Mouse (Mus musculus) left cerebral cortex, adult 11 months (tissue): ENCODE data around the gene Pradc1.

Source experiments
- DNase-seq: peaks from one replicate; pipeline ENCODE4 v3.0.0; 2022; ENCODE audit warnings: low spot score

Pradc1 gene

DNA sequence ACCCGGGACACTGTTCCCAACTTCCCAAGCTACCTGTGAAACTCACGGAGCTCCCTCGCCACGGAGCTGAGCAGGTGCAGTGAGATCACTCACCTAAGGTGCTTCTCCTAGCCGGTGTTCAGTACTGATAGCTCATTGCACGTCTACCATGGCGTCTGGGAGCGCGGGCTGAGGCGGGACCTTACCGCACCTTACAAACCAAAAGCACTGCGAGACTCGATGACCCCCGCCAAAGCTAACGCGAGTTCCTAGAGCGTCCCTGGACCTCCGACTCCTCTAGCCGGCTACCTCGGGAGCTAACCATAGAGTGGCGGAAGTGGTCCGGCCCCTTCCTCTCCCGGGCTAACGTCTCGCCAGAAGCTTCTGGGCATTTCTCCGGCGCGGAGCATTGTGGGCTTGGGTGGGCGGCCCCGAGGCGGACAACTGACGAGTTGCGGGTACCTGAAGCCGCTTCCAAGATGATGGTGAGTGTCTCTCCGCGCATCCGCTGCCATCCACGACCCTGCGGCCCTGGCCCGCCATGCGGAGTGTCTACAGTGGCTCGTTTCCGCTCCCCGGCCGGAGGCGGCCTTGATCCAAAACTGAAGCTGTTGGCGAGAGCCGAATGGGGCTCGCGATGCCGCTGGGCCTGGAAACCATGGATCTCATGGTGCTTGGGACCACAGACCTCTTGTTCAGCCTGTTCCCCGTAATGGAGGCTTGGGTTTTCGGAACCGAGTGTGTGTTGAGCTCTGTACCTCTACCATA, at the start of gene Pradc1:
TSS of gene Pradc1 (minus strand) at position 307 of the 747 bp plus-strand sequence.
- DNase-seq = peak; percentile 96

DNA sequence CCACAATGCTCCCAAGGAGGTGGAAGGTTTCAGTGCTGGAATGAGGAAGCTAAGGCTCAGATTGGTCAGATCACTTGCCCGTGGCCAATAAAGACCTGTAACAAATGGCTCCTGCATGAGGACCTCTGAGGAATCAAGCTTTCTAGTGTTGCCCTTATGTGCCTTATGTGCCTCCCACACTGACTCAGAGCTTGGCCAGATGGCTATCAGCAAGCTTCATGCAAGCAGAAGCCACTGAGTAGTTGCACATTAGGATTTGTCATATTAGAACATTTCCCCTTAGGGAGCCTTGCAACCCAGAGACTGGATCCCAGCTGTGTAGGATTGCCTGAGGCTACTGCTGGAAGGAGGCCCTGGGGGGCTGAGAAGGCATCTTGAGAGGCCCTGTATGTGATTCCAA, 48.6 kb upstream of the Pradc1 start:
- no peak for DNase-seq

DNA sequence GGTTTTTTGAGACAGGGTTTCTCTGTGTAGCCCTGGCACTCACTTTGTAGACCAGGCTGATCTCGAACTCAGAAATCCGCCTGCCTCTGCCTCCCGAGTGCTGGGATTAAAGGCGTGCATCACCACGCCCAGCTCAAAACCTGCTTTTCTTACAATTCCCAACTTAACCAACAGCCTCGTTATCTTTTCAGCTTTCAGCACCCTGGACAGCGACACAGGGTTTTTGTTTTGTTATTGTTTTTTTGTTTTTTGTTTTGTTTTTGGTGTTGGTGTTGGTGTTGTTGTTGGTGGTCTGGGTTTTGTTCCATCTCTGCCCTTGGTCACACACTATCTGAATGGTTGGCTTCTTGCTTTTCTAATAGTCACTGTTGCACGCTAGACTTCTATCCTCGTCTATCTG, 46.4 kb upstream of the Pradc1 start:
- DNase-seq = no peak

DNA sequence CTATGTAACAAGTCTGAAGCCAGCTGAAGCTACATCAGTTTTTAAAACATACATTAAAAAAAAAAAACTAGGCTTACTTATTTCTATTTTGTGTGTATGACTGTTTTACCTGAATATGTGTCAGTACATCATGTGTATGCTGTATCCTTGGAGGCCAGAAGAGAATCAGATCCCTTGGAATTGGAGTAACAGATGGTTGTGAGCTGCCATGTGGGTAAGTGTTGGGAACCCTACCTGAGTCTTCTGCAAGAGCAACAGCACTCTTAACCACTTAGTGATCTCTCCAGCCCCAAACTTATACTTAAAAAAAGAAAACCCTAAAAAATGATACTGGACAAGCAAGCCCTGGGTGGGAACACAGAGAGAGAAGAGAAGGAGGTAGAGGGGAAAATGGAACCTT, 45.2 kb upstream of the Pradc1 start:
- no peak for DNase-seq

DNA sequence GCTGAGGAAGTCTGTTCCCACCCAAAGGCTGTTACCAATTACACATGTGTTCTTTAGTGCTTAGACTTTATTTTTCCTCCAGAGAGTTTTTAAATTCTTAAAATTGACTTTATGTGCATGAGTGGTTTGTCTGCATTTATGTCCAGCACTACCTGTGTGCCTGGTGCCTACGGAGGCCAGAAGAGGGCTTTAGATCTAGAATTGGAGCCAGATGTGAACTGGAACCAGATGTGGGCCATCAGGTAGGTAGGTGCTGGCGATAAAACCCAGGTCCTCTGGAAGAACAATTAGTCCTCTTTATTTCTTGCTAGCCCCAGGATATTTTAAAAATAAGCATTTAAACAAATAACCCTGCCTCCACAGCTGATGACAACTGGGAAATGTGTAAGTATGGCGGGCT, 39.8 kb upstream of the Pradc1 start:
- no peak for DNase-seq

DNA sequence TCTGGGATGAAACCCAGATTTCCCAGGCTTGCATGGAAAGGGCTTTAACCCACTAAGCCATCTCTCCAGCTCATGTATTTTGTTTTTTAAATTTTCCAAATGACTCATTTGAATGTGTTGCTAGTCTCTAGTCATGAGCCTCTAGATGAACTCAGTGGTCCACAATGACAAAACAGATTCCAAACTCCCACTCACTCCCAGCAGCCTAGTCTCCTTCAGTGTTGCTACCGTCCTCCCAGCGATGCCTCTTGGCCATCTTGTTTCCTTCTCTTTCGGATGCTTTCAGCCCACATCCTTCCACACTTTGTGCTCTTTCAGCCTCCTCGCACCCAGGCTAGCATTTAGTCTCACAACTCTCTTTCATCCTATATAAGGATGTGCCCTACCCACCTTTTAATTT, 38.5 kb upstream of the Pradc1 start:
- no peak for DNase-seq

DNA sequence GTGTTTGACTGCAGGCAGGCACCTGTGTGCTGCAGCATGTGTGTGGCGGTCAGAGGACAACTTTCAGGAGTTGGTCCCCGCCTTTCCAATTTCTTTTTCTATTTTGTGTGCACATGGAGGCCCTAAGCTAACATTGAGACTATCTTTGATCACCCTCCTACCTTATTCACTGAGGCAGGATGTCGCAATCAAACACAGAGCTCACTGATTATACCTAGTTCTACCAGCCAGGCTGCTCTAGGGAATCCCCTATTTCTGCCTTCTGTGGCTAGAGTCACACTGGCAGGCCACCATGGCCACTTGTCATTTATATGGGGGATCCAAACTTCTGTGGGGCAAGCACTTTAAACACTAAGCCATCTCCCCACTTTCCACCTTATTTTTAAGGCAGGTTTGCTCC, 37.9 kb upstream of the Pradc1 start:
- DNase-seq = no peak

DNA sequence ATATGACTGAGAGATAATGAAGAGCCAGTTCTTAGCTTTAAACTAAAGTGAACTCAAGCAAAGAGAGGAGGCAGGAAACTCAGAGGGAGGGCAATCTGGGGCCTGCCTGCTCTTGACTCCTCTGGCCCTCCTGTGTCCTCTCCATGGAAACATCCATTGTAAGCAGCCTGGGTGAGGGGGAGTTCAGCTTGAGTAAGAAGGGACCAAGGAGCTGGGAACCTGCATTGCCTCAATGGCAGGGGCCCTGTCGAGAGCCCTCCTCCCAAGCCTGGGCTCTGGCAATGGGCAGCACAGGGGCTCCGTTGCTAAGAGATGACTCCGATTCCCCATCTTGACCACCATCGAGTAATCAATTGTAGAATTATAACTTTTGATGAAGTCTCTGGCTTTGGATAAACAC, 36.7 kb upstream of the Pradc1 start:
- no peak for DNase-seq

DNA sequence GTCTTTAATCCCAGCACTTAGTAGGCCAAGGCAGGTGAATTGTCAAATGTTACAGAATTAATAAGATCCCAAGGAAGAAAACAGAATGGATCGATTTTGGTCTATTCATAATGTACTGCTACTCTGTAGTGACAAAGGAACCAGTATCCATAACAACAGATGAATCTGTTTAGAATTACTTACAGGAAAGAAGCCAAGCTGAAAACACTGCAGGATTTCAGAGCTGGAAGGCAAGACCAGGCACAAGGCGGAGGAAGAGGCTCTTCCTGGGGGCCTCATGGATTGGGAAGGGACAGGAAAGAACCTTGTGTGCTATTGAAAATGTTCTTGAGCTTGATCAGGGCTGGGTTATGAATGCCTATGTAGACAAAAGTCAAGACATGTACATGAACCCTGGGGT, 34.0 kb upstream of the Pradc1 start:
- no peak for DNase-seq

DNA sequence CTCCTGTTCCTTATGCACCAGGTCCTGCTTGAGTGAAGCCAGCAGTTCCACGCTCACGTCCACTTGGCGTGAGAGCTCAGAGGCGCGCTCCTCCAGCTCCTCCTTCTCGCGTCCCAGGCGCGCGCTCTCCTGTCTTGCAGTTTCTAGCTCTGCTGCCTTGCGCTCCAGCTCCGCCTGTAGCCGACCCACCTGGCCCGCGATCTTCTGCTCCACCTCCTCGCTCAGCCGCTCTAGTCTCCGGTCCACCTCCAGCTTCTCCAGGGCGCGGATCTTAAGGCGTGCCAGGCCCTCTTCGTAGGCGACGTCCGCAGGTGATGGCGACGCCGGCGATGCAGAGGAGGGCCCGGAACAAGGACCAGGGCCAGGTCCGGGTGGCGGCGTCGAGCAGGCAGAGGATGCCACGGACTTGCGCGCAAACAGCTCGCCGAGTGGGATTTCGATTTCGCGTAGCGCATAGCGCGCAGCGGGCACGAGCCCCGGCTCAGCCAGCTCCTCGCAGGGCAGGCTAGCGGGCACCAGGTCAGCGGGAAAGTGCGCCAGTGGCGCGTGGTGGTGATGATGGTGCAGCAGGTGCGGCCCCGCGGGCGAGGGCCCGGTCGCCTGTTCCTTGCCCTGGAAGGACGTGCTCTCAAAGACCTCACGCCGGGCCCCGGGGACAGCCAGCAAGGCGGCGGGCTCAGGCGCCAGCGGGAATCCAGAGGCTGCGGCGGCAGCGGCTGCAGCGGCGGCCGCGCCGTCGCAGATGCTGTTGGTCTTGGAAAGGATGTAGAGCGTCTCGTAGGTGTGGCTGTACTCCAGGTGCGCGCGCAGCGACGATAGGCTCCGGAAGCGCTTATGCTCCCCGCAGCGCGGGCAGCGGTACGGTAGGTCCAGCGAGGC, 32.3 kb upstream of the Pradc1 start:
- DNase-seq = no peak

DNA sequence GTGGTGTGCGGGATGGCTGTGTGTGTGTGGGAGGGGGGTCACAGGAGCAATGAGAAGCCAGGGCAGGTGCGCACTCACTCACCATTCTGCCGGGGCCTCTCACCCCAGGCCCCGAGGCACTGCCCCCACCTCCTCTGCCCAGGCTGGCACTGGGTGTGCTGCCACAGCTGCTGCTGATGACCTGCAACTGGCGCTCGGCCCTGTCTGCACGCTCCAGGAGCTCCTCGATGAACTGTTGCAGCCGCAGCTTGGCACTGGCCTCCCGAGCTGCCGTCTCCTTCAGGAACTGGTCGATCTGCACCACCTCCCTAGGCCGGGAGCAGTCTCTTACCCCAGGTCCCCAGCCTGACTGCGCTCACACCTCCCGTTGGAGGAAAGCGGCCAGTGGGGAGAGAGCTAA, 28.9 kb upstream of the Pradc1 start:
- DNase-seq = no peak

DNA sequence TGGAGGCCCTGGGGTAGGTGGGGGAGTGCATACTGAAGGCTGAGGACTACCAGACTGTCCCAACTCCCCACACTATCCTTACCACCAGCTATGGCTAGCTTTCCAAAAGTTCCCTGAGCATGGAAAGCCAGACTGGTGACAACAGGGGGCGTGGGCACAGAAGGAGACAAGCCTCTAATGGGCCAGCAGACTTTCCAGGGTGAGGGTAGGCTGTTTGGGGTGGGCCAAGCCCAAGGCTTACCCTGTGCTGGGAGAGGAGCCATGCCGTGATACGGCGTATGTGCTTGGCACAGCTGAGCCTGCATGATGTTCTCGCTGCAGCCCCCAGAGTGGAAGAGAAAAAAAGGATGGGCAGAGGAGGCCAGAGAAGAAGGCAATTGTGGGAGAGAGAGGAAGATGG, 28.2 kb upstream of the Pradc1 start:
- no peak for DNase-seq

DNA sequence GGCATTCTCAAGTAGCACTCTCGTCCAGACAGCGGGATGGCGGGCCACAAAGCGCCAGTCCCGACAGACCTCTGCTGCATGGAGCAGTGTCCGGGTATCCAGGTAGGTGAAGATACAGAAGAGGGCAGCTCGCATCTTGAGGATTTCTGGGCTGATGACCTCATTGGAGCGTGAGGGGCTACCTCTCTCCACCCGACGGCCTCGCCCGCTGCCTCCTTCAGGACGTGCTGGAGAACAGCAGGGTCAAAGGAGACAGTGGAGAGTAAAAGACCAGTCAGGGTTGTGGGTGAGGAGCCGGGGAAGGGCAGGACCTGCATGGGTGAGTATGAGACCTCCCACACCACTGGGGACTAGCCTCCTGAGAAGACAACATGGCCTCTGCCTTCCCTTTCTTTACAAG, 26.6 kb upstream of the Pradc1 start:
- no peak for DNase-seq

DNA sequence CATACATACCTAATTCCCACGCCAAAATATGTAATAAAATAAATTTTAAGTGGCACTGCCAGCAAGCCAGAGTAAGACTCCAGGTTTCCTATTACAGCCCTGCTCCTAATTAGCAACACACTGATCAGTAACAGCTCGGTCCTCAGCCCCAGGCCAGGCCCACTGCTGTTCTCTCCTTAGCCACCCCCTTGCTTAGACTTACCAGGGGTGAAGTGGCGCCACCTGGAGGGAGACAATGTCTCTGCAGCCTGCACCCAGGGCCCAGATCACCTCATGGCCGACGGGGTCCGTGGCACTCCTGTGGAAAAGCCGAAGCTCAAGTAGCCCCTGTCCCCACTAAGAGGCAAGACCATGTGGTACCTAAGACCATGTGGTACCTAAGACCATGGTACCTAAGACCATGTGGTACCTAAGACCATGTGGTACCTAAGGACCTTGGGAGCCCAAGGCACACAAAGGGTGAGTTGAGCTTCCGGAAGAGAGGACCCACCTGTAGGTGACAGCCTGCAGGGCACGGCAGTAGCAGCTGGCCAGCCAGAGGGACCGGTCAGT, 25.7 kb upstream of the Pradc1 start:
- no peak for DNase-seq

DNA sequence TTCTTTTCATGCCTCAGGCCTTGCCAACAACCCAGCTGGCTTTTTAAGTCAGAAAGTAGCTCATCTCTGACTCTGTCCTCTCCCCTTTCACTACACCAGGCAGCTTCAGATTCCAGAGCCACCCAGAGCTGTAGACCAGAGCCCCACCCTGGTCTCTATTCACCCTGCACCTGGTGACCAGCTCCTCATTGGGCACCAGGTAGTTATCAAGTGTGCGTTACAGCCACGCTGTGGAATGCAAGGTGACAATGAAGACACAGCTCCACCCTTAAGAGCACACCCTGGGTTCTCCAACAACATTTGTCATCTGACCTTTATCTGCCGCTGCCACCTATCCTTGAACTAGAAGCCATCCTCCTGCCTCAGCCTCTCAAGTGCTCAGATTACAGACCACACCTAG, 23.8 kb upstream of the Pradc1 start:
- DNase-seq = no peak

DNA sequence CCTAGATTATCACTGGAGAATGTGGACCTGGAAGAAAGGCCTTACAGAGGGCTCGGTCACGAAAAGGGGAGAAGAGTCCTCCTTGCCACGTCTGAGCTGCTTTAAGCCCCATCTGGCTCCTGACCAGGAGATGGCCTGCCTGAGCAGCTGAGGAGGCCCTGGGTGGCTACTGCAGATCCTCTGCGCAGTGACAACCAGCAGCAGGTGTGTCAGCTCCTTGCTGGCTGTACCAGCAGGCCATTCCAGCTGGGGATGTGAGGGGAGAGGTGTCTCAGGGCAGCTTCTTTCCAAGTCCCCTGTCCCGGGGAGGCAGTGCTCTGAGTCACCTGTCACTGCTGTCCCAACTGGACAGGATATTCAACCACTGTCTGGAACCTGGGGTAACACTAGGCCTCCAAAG, 20.8 kb upstream of the Pradc1 start:
- DNase-seq = no peak

DNA sequence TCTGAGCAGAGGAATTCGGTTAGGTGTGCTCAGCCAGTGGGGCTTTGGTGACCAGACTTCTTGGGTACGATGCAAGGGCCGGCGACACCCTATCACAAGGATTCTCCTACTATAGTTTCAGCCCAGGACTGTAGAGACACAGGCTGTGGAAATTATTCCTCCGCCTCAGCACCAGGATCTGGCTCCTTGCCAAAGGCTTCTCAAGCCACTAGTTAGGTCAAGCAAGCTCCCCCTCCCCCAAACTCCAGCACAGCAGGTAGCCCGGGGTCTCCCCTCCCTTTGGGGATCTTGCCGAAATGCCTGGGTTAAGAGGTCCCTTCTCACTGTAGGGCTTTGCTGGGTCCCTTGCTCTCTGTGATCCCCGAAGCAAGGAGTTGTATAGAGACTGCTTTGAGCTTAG, 20.2 kb upstream of the Pradc1 start:
- no peak for DNase-seq

DNA sequence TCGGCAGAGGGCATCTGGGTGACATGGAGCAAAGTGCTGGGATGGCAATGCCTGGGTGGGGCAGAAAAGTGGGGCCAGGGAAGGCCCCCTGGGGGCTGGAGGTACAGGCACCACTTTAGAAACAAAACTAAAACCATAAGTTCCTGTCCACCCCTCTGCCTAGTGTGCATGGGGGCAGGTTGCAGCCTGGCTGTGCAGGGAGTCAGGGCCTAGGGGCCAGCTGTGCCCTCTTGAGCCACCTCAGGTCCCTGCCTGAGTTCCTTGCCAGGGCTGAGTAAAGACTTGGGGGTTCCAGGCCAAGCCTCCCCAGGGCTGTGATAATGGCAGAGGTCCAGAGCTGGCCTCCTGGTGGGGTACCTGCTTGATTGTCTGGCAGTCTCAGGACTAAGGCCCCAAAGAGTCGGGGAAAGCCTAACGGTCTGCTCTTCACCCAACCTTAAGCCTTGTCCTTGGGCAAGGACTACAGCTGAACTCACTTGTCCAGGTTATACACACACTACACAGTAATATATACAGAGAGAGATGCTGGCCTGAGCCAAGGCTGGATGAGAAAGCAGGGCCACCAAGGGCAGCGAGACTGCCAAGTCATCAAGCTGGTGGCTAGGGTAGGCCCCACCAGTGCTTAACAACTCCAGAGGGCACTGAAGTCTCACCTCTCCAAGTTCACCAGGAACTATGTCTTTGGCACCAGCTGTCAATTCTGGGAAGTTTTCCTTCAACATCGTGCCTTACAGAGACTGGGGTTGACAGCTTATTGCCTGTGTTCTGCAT, 18.1 kb upstream of the Pradc1 start:
- DNase-seq = no peak

DNA sequence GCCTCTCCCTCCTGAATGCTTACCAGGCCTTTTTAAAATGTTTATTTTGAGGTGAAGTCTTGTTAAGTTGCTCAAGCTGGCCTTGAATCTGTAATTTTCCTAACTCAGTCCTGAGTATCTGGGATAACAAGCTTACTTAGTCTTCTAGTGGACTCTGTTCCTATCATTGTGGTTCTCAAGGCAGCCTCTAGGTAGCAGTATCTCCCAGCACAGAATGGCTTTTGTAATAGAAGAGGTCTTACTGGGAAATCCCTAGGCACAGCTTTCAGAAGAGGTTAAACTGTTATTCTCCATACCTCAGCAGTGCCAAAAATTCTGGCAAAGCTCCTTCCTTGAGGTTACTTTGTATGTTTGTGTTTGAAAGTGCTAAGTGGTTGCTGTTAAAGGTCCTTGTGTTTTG, 13.6 kb upstream of the Pradc1 start:
- no peak for DNase-seq

DNA sequence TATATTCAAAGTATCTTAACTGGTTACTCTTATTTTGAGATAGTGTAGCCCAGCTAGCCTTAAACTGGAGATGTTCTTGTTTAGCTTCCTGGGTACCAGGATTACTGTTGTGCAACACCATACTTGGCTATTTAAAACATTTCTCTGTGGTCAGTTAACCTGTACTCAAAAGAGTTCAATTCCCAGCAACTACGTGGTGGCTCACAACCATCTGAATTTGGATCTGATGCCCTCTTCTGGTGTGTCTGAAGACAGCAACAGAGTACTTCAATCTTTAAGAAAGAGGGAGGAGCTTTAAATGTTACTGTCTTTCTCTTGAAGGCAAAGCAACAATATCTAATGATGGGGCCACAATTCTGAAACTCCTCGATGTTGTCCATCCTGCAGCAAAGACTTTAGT, 7.9 kb upstream of the Pradc1 start:
- DNase-seq = no peak

DNA sequence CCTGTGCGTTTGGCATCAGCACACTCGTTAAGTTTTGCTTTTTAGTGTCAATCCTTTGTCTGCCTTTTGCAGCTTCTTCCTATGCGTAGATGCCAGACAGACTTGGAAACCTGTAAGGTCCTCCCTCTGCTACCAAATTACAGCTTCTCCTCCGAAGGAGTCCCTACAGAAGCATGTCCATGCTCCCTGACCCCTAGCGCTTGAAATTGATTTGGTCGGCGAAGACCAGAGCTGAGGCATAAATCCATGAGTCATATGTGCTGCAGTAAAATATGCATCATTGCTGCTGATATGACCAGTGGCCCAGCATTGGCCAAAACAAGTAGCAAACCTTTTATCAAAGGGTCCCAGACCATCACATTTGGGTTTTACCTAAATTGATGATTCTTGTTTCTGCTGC, 1.0 kb upstream of the Pradc1 start:
- DNase-seq = no peak

DNA sequence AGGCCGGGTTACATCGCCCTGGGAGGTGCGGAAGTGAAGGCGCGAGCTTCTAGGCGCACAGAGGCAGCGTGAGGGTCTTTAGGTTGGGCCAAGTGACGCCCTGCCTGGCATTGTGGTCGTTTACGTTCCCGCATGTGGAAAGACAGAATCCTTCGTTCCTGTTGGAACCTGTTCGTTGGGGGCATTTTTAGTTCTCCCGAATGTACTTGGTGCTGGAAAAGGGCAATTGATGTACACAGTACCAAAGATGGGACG, 568 bp upstream of the Pradc1 start:
- no peak for DNase-seq
